Mouse (Mus musculus) CH12.LX (cell line): ENCODE measurements around the gene 4931440F15Rik.

Experiments used
- BHLHE40 ChIP-seq: IDR thresholded peaks from 2 replicates; pipeline ENCODE4 v1.6.1; 2011; ENCODE audit warnings: mild to moderate bottlenecking, low read depth, low read length, improper control_type of control experiment
- CHD2 ChIP-seq: IDR thresholded peaks from 2 replicates; pipeline ENCODE4 v1.6.1; 2011; ENCODE audit warnings: low read length, improper control_type of control experiment
- CTCF ChIP-seq, 2 experiments: IDR thresholded peaks in 1 of 2; conservative IDR thresholded peaks in 1 of 2; 2 replicates each; pipeline ENCODE4 v1.5.1; 2011 to 2012; ENCODE audit warnings: low read depth in 2 of 2, low read length in 2 of 2, improper control_type of control experiment in 1 of 2, inconsistent platforms in 1 of 2, mild to moderate bottlenecking in 1 of 2, moderate library complexity in 1 of 2
- ELF1 ChIP-seq: IDR thresholded peaks from 2 replicates; pipeline ENCODE4 v1.6.1; 2014; ENCODE audit warnings: low read depth, mild to moderate bottlenecking, inconsistent platforms, low read length, improper control_type of control experiment
- ETS1 ChIP-seq: conservative IDR thresholded peaks from 2 replicates; pipeline ENCODE4 v1.6.1; 2012; ENCODE audit warnings: low read depth, mild to moderate bottlenecking, inconsistent platforms, low read length, improper control_type of control experiment, moderate library complexity
- MAX ChIP-seq: IDR thresholded peaks from 2 replicates; pipeline ENCODE4 v1.6.1; 2011; ENCODE audit warnings: low read length, improper control_type of control experiment
- NELFE ChIP-seq: IDR thresholded peaks from 2 replicates; pipeline ENCODE4 v1.6.1; 2011; ENCODE audit warnings: low read depth, low read length, improper control_type of control experiment
- NRF1 ChIP-seq: IDR thresholded peaks from 2 replicates; pipeline ENCODE4 v1.6.1; 2014; ENCODE audit warnings: low read depth, mild to moderate bottlenecking, inconsistent platforms, low read length, improper control_type of control experiment, moderate library complexity
- PAX5 ChIP-seq: IDR thresholded peaks from 2 replicates; pipeline ENCODE4 v1.6.1; 2012; ENCODE audit warnings: low read length, inconsistent platforms, mixed read lengths
- POLR2A ChIP-seq: IDR thresholded peaks from 2 replicates; pipeline ENCODE4 v1.6.1; 2011; ENCODE audit warnings: low read depth, mild to moderate bottlenecking, improper control_type of control experiment, low read length
- RCOR1 ChIP-seq: conservative IDR thresholded peaks from 2 replicates; pipeline ENCODE4 v1.6.1; 2012; ENCODE audit warnings: low read depth, mild to moderate bottlenecking, inconsistent platforms, low read length, improper control_type of control experiment
- SIN3A ChIP-seq: IDR thresholded peaks from 2 replicates; pipeline ENCODE4 v1.6.1; 2012; ENCODE audit warnings: low read length, improper control_type of control experiment, inconsistent platforms
- TBP ChIP-seq: conservative IDR thresholded peaks from 2 replicates; pipeline ENCODE4 v1.6.1; 2011; ENCODE audit warnings: low read depth, low read length, improper control_type of control experiment
- ZMIZ1 ChIP-seq: IDR thresholded peaks from 2 replicates; pipeline ENCODE4 v1.6.1; 2012; ENCODE audit warnings: low read depth, mild to moderate bottlenecking, inconsistent platforms, low read length, improper control_type of control experiment

DNA sequence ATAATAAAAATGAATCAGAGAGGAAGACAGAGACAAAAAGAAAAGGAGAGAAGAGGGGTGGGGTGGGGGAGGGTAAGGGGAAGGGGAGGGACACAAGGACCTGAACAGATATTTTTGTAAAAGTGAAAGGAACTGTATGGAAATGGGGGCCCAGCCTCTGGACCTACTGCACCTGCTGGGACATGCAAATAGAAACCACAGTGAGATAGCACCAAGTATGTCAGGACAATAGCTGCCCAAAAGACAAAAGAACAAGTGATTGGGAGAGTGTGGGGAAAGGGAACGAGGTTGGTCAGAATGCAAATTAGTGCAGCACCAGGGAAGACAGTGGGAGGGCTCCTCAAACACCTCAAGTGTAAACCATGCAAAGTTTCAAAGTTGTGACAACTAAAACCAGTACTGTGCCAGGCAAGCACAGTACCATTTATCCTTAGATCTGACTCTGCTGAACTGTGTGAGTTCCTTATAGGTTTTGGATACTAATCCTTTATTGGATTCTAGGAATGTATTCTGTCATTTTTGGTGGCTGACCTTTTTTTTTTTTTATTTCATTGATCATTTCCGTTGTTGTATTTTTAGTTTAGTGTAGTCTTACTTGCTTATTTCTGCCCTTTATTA is 46.0 kb downstream of the 4931440F15Rik start:
- no peak; the same call in 1 of the 2 replicates for TF ChIP-seq NELFE
- peak; percentile 92 for TF ChIP-seq ETS1
- peak; percentile 97 for TF ChIP-seq RCOR1
- 0 out of 2 replicates have a peak, but pooled peaks have one; percentile 39 for TF ChIP-seq ELF1
- TF ChIP-seq POLR2A, result peak; percentile 25; the same call in 1 of the 2 replicates
- peak; percentile 91 for TF ChIP-seq CHD2
- TF ChIP-seq PAX5, result no peak
- TF ChIP-seq TBP, result peak; percentile 75; the same call in 1 of the 2 replicates
- TF ChIP-seq BHLHE40, result peak; percentile 94
- TF ChIP-seq CTCF (conservative IDR thresholded peaks at IDR 0.05 in 1 of 2, IDR thresholded peaks at IDR 0.05 in 1 of 2; ENCODE audit: low read depth in 2 of 2, low read length in 2 of 2), result no peak
- peak; percentile 81; the same call in 1 of the 2 replicates for TF ChIP-seq SIN3A
- no peak for TF ChIP-seq ZMIZ1
- TF ChIP-seq MAX, result no peak; the same call in 1 of the 2 replicates
- TF ChIP-seq NRF1, result 0 out of 2 replicates have a peak, but pooled peaks have one; percentile 36
